ENCODE assay signal across 11 mouse cellular contexts in genomic region chr2:43738562-43739112, GRCm38 (mm10). TPM values are rescaled to one million over a fixed set of nuclear protein-coding genes. Genes with fewer than 3 reads are reported as not detected.
DNase-seq lines count a peak whose midpoint lies in the region; ATAC-seq lines count a peak whose summit lies in the region.
"Had no signal": no experiment of that assay in that cellular context is flagged by ENCODE, and none has a peak within 500 bp of the region (broad histone marks: within the 10 kb centered on the region; RNA-seq: fewer than 3 reads in every experiment).

No protein-coding gene starts in this region.

- peak; percentile 40 to 51 for DNase-seq in spleen, adult 18-20 months
- no peak for DNase-seq in spleen, adult 12 weeks (ENCODE audit: low spot score)
- DNase-seq in thymus, postnatal 4 days = peak; percentile 57
- DNase-seq in Muller cell, postnatal 12 days (ENCODE audit: inconsistent ontology term) = no peak
- no peak for DNase-seq in kidney, postnatal 36 days
- DNase-seq: cerebellum, adult 11-12 months; left cerebral cortex, postnatal 4 days; retina, postnatal 1 day had no signal

- ATAC-seq in megakaryocyte-erythroid progenitor cell, adult 5-6 weeks (replicated peaks; ENCODE audit: low FRiP score, low TSS enrichment, poor library complexity, severe bottlenecking) = peak; percentile 31; the same call in 1 of the 2 replicates
- ATAC-seq: midbrain, embryonic 16.5 days had no signal

- peak overlapping the region; percentile 68 for H3K27ac ChIP-seq in brown adipose tissue, adult 24 weeks (replicated peaks; ENCODE audit: low read depth, low read length)

- no peak overlapping the region for H3K4me3 ChIP-seq in brown adipose tissue, adult 24 weeks (ENCODE audit: insufficient read depth, low read depth, low read length)

- H3K4me1 ChIP-seq in brown adipose tissue, adult 24 weeks (ENCODE audit: control insufficient read depth, insufficient read depth, insufficient read length, low read length) = no peaks in the 10 kb centered on the region

RNA-seq across cellular contexts. Expression of gene Arhgap15, which starts 10.0 kb away (rescaled TPM):
- polyA plus RNA-seq in brown adipose tissue, adult 24 weeks (2012; ENCODE audit: insufficient read depth, insufficient read length, missing spikeins) = 0.75 and 4.2 TPM in 2 replicates
- 21.8 and 48.5 TPM in 2 replicates for total RNA-seq in megakaryocyte-erythroid progenitor cell, adult 5-6 weeks (2014; fragmentation: Nextera tagmentation)
- total RNA-seq in megakaryocyte-erythroid progenitor cell, adult 5-6 weeks (2017) = 29.8 and 45.0 TPM in 2 replicates

Comparison
In these comparisons a context has a peak if more than half of its experiments do, and no peak if none do; other contexts are left out.
1. DNase-seq: peak in spleen, adult 18-20 months (2 of 2) and thymus, postnatal 4 days (single experiment); none in spleen, adult 12 weeks (single experiment), Muller cell, postnatal 12 days (single experiment) and kidney, postnatal 36 days (0 of 2).